Mouse (Mus musculus): ENCODE data around the gene Chd9. TPM values are rescaled to one million over a fixed set of nuclear protein-coding genes. Genes with fewer than 3 reads are reported as not detected.

Gene Chd9
- 191 TPM for polyA plus RNA-seq (2017; shearing (Covaris generic))

GRCm38 (mm10) chr8:90828181-90828986 is at the start of gene Chd9:
Gene Chd9, plus strand, starts transcription at chr8:90828352.

DNA sequence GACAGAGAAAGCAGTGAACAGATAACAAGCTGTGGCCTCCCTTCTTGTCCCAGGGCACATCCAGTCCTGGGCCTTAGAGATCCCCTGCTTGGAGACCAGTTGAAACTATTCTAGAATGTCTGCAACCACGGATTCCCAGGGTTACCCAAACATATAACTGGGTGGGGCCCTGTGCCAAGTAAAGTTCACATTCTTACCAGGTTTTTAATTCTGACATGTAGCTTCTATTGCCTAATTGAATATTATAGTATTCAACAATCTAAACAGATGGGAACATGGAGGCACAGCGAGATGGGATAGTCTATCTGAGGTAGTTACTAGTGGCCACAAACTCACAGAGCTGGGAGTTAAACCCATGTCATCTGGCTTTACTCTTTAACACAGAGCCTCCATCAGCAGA is 10.9 kb upstream of the Chd9 start, which contains the start of gene Gm19935:
Gm19935 (minus strand) TSS at position 101 of the 400 bp plus-strand sequence.

DNA sequence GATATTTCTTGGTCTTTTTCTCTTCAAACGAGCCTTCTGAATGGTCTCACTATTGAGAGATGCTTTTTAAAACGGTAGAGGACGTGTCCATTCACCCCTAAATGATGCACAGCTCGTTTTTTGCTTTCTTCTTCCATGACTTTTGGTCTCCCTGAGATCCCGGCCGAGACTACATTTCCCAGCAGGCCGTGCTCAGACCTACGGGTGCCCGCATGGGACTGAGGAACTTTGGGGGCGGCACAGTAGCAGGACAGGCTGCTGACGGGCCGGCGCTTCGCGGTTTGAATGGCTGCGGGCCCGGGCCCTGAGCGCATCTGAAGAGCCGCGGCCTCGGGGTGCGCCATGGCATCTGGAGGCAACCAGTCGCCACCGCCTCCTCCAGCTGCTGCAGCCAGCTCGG is 241.7 kb downstream of the Chd9 start, which contains the start of gene Rbl2:
Rbl2 (plus strand) TSS at position 224 of the 400 bp plus-strand sequence.

Other genes starting within 250 kb of the Chd9 start
- not detected for gene Gm19935, start 11.0 kb upstream of the Chd9 start, polyA plus RNA-seq (2017; shearing (Covaris generic))
- 123 TPM for gene Rbl2, start 241.7 kb downstream of the Chd9 start, polyA plus RNA-seq (2017; shearing (Covaris generic))